Mouse (Mus musculus) hindbrain, embryonic 16.5 days (tissue): Measurements from ENCODE around the gene Vsig10l. TPM values are rescaled to one million over a fixed set of nuclear protein-coding genes. Genes with fewer than 3 reads are reported as not detected.
A peak's percentile ranks its signal among the peaks of the same experiment; 100 is the strongest.

Experiments used
- ATAC-seq: fragments of 200-750 bp; cut with Nextera tagmentation; 2 replicates; pipeline ENCODE4 v1.8.0; 2017; ENCODE audit warnings: moderate TSS enrichment, moderate library complexity
- H3K27ac ChIP-seq: fragments of 300-500 bp; sonication (generic); 2 replicates; pipeline ENCODE4 v1.5.1; 2014; ENCODE audit warnings: low read depth, mild to moderate bottlenecking, control low read depth, low read length, moderate library complexity
- H3K27me3 ChIP-seq: fragments of 300-500 bp; sonication (generic); replicated peaks from 2 replicates; pipeline ENCODE4 v1.6.1; 2014; ENCODE audit warnings: low read length; ENCODE audit not compliant: control insufficient read depth, insufficient read depth
- H3K36me3 ChIP-seq: fragments of 300-500 bp; sonication (generic); 2 replicates; pipeline ENCODE4 v1.6.1; 2014; ENCODE audit warnings: mild to moderate bottlenecking, low read length, moderate library complexity, mixed read lengths; ENCODE audit not compliant: control insufficient read depth, insufficient read depth
- H3K4me1 ChIP-seq: fragments of 300-500 bp; sonication (generic); 2 replicates; pipeline ENCODE4 v1.6.1; 2014; ENCODE audit warnings: low read depth, low read length; ENCODE audit not compliant: control insufficient read depth, insufficient read depth
- H3K4me2 ChIP-seq: fragments of 300-500 bp; sonication (generic); 2 replicates; pipeline ENCODE4 v1.6.1; 2014; ENCODE audit warnings: mild to moderate bottlenecking, low read length, control low read depth, moderate library complexity
- H3K4me3 ChIP-seq: fragments of 300-500 bp; sonication (generic); 2 replicates; pipeline ENCODE4 v1.5.1; 2014; ENCODE audit warnings: mild to moderate bottlenecking, low read length, control low read depth, moderate library complexity
- H3K9ac ChIP-seq: fragments of 300-500 bp; sonication (generic); 2 replicates; pipeline ENCODE4 v1.6.1; 2014; ENCODE audit warnings: low read depth, mild to moderate bottlenecking, control low read depth, low read length, moderate library complexity
- H3K9me3 ChIP-seq: fragments of 300-500 bp; sonication (generic); 2 replicates; pipeline ENCODE4 v1.6.1; 2014; ENCODE audit warnings: mild to moderate bottlenecking, low read length, moderate library complexity; ENCODE audit not compliant: control insufficient read depth
- WGBS: fragments of 180-500 bp; shearing (Covaris S2); extraction: QIAGEN DNeasy Blood & Tissue Kit; methylation state at CpG from one replicate; pipeline ENCODE4 v1.1.7; 2014; 5-methylcytosine and 5-hydroxymethylcytosine counted together
- polyA plus RNA-seq: library from polyadenylated mRNA; unstranded; fragments of >200 nt; fragmentation: Nextera tagmentation; extraction: Ambion mirVana; gene quantifications from 2 replicates; pipeline ENCODE4 v1.2.1, GENCODE M21; 2015

Gene Vsig10l
- polyA plus RNA-seq, 1 experiment from 2014 or later: 26.1 TPM

GRCm38 (mm10) chr7:43451726-43452125 is 11.2 kb upstream of the Vsig10l start:
- WGBS: 94% methylated on average over 11 of the region's 11 CpGs
- peaks cover 25% of the 10 kb centered on the region for H3K36me3 ChIP-seq
- H3K4me2 ChIP-seq: no peak overlapping the region
- no peaks in the 10 kb centered on the region for H3K27me3 ChIP-seq
- H3K4me1 ChIP-seq: no peaks in the 10 kb centered on the region
- H3K9ac ChIP-seq: no peak overlapping the region
- no peaks in the 10 kb centered on the region for H3K9me3 ChIP-seq
- no peak overlapping the region for H3K4me3 ChIP-seq
- H3K27ac ChIP-seq: no peak overlapping the region
- no peak for ATAC-seq

DNA sequence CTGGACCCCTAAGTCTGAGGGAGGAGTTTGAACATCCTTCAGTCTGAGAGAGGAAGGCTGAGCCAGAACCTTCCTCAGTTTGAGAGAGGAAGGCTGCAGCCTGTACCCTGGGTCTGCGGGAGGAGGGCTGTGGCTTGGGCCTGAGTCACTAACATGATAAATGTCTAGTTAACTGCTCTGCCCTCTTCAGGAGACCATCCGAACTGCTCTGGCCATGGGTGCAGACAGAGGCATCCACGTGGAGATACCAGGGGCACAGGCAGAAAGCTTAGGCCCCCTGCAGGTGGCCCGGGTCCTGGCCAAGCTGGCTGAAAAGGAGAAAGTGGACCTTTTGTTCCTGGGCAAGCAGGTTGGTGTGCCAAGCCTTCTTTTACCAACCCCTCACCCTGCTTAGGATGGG is 10.3 kb upstream of the Vsig10l start:
- Histone ChIP-seq H3K9ac (no peak overlapping the region), H3K9me3 (no peaks in the 10 kb centered on the region), H3K36me3 (peaks cover 34% of the 10 kb centered on the region), H3K27me3 (no peaks in the 10 kb centered on the region), H3K27ac (no peak overlapping the region), H3K4me2 (no peak overlapping the region), H3K4me3 (no peak overlapping the region), H3K4me1 (no peaks in the 10 kb centered on the region)
- WGBS: 50% methylated on average over 4 of the region's 4 CpGs
- ATAC-seq: no peak

GRCm38 (mm10) chr7:43453599-43454355 is 9.2 kb upstream of the Vsig10l start:
- peaks cover 36% of the 10 kb centered on the region for H3K36me3 ChIP-seq
- H3K4me1 ChIP-seq: no peaks in the 10 kb centered on the region
- no peak for ATAC-seq
- no peaks in the 10 kb centered on the region for H3K27me3 ChIP-seq
- H3K9me3 ChIP-seq: no peaks in the 10 kb centered on the region
- no peak overlapping the region for H3K9ac ChIP-seq
- H3K27ac ChIP-seq: no peak overlapping the region
- no peak overlapping the region for H3K4me2 ChIP-seq
- WGBS: 87% methylated on average over 14 of the region's 14 CpGs
- H3K4me3 ChIP-seq: no peak overlapping the region

DNA sequence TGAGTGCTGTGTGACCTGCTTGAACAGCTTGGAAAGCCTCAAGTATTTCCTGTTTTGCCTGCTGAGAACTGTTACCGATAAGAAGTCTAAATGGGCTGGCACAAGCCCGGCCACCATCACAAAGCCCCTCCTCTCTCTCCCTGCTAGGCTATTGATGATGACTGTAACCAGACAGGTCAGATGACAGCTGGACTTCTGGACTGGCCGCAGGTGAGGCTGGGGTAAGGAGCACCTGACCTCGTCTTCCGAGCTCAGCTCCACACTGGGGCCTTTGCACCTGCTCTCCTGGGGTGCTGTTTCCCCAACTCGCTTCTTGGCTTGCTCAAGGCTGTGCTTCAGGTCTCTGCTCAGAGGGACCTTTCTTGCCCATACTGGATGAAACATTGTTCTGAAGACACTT is 8.6 kb upstream of the Vsig10l start:
- no peak for ATAC-seq
- H3K36me3 ChIP-seq: peaks cover 36% of the 10 kb centered on the region
- no peak overlapping the region for H3K4me3 ChIP-seq
- H3K9me3 ChIP-seq: no peaks in the 10 kb centered on the region
- H3K27me3 ChIP-seq: no peaks in the 10 kb centered on the region
- H3K9ac ChIP-seq: no peak overlapping the region
- H3K4me2 ChIP-seq: no peak overlapping the region
- 92% methylated on average over 6 of the region's 6 CpGs for WGBS
- no peak overlapping the region for H3K27ac ChIP-seq
- no peaks in the 10 kb centered on the region for H3K4me1 ChIP-seq

- H3K27me3 ChIP-seq: peaks cover 7% of the 10 kb centered on the region
- peaks cover 4% of the 10 kb centered on the region; the same call in 1 of the 2 replicates for H3K4me1 ChIP-seq
- no peak overlapping the region for H3K27ac ChIP-seq
- H3K9ac ChIP-seq: no peak overlapping the region
- no peak overlapping the region for H3K4me3 ChIP-seq
- no peaks in the 10 kb centered on the region for H3K9me3 ChIP-seq
- H3K4me2 ChIP-seq: no peak overlapping the region
- 85% methylated on average over 7 of the region's 7 CpGs for WGBS
- ATAC-seq: no peak
- H3K36me3 ChIP-seq: no peaks in the 10 kb centered on the region
Observed at GRCm38 (mm10) chr7:43463976-43464375, 1.0 kb downstream of the Vsig10l start.

- peak overlapping the region; percentile 56 for H3K4me3 ChIP-seq
- peak overlapping the region; percentile 70 for H3K27ac ChIP-seq
- H3K9me3 ChIP-seq: no peaks in the 10 kb centered on the region
- no peaks in the 10 kb centered on the region for H3K36me3 ChIP-seq
- peak overlapping the region; percentile 89 for H3K4me2 ChIP-seq
- H3K9ac ChIP-seq: peak overlapping the region; percentile 66
- 6% methylated on average over 35 of the region's 35 CpGs for WGBS
- H3K27me3 ChIP-seq: peaks cover 7% of the 10 kb centered on the region
- peak; percentile 71 for ATAC-seq
- peaks cover 4% of the 10 kb centered on the region; the same call in 1 of the 2 replicates for H3K4me1 ChIP-seq
Observed at GRCm38 (mm10) chr7:43464864-43465343, 2.0 kb downstream of the Vsig10l start.

- ATAC-seq: peak; percentile 91
- Histone ChIP-seq H3K4me2 (peak overlapping the region; percentile 89), H3K27me3 (peaks cover 7% of the 10 kb centered on the region), H3K4me1 (peaks cover 4% of the 10 kb centered on the region; the same call in 1 of the 2 replicates), H3K9me3 (no peaks in the 10 kb centered on the region), H3K27ac (peak overlapping the region; percentile 70), H3K36me3 (no peaks in the 10 kb centered on the region), H3K9ac (peak overlapping the region; percentile 66), H3K4me3 (peak overlapping the region; percentile 56)
- under 1% methylated on average over 33 of the region's 33 CpGs for WGBS
Observed at GRCm38 (mm10) chr7:43465344-43466098, 2.6 kb downstream of the Vsig10l start.

GRCm38 (mm10) chr7:43466099-43466694 is 3.2 kb downstream of the Vsig10l start:
- Histone ChIP-seq H3K27me3 (peaks cover 7% of the 10 kb centered on the region), H3K4me2 (peak overlapping the region; percentile 89), H3K9ac (peak overlapping the region; percentile 64), H3K27ac (peak overlapping the region; percentile 63), H3K9me3 (no peaks in the 10 kb centered on the region), H3K4me1 (peaks cover 4% of the 10 kb centered on the region; the same call in 1 of the 2 replicates), H3K36me3 (no peaks in the 10 kb centered on the region), H3K4me3 (peak overlapping the region; percentile 56)
- ATAC-seq: peak; percentile 64
- WGBS: 1% methylated on average over 33 of the region's 33 CpGs

DNA sequence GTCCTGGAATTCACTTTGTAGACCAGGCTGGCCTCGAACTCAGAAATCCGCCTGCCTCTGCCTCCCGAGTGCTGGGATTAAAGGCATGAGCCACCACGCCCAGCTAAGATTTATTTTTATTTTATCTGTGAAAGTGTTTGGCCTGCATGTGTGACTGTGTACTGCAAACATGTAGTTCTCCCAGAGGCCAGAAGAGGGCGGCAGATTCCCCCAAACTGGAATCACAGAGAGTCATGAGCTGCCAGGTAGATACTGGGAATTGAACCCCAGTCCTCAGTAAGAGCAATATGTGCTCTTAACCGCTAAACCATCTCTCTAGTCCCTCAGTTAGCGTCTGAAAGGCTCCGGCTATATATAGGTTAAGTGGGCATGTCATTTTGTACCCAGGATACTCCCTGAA is 7.4 kb downstream of the Vsig10l start:
- Histone ChIP-seq H3K4me3 (no peak overlapping the region), H3K27ac (no peak overlapping the region), H3K9ac (no peak overlapping the region), H3K4me1 (no peaks in the 10 kb centered on the region), H3K36me3 (peaks cover 4% of the 10 kb centered on the region; the same call in 1 of the 2 replicates), H3K4me2 (no peak overlapping the region), H3K27me3 (no peaks in the 10 kb centered on the region), H3K9me3 (no peaks in the 10 kb centered on the region)
- no peak for ATAC-seq
- WGBS: 42% methylated on average over 8 of the region's 8 CpGs
